Mouse (Mus musculus) ovary, adult 18-20 months (tissue): ENCODE data around the gene Rbbp8nl.
A peak's percentile ranks its signal among the peaks of the same experiment; 100 is the strongest.

ENCODE experiments used
- DNase-seq: peaks from one replicate; pipeline ENCODE4 v3.0.0; 2022; ENCODE audit warnings: low spot score, mixed read lengths

Gene Rbbp8nl

GRCm38 (mm10) chr2:180289440-180290108 is at the start of gene Rbbp8nl:
TSS of gene Rbbp8nl (minus strand) at chr2:180289879.
- peak; percentile 29 for DNase-seq

- peak; percentile 26 for DNase-seq
Measured at GRCm38 (mm10) chr2:180334551-180334986, 44.9 kb upstream of the Rbbp8nl start, which contains the start of gene Gata5. TSS of gene Gata5 (minus strand) at chr2:180334699.

- DNase-seq, result no peak
Measured at GRCm38 (mm10) chr2:180333778-180334550, 44.3 kb upstream of the Rbbp8nl start.

DNA sequence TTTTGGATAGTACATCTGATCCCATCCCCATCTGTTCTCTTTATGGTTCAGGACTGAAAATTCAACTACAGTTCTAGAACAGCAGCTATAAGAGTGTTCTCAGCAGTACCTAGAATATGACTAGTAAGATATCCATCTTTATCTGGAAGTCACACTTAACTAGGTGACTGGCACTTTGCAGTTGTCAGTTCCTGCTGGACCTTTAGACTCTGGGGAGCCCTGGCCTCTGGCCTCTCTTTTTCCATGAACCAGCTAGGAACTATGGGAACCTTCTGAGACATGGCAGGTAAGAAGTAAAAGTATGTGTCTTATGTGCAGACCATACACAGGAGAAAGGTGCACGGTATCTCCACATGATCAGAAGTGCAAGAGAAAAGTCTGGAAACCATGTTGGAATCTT is 39.8 kb upstream of the Rbbp8nl start:
- no peak for DNase-seq

DNA sequence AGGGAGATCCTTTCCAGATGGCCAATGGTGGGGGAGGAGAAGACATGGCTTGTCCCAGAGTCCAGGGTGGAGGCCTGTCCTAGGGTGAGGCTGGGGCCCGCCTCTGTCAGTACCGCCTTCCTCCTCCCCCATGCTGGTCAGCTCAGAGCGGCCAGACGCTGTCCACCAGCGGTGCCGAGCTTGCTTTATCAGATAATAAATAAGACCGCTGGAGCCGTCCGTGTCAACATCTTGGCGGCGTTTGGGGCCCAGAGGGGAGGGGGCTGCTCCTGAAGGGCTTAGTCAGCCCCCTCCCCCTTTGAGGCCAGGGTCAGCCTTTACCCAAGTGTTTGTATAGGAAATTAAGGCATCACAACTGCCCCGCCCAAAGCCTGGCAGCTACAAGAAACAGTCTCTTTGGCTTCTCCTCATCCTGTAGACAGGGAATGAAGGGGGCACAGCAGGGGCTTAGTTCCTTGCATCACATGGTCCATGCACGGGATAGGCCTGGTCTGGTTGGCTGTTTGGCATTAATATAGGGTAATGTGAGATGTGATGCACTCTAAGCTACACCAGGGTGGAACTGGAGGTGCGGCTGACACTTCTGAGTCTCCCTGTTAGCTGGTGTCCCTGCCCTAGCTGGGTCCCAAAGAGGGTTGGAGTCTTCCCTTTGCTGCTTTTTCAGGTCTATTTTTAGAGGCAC is 33.1 kb upstream of the Rbbp8nl start:
- no peak for DNase-seq

GRCm38 (mm10) chr2:180320216-180320615 is 30.5 kb upstream of the Rbbp8nl start:
- no peak for DNase-seq

DNA sequence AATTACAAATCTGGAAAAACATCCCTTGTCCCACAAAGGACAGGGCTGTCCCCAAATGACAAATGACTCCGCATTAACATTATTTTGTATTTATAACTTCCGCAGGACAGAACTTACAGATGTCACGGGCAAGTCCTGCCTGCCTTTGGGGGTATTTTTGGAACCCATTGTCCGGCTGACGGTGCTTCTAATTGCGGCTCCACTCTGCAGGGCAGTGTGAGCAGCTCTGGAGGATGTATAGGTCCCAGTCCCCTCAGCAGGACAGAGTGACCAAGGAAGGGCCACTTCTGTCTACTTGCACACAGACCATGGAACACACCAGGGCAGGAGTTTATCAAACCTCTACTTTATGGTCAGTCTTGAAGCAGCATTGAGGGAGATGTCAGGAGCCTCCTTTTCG is 27.9 kb upstream of the Rbbp8nl start:
- DNase-seq, result no peak

GRCm38 (mm10) chr2:180314292-180314691 is 24.6 kb upstream of the Rbbp8nl start:
- no peak for DNase-seq

- no peak for DNase-seq
Measured at GRCm38 (mm10) chr2:180311147-180311546, 21.5 kb upstream of the Rbbp8nl start.

DNA sequence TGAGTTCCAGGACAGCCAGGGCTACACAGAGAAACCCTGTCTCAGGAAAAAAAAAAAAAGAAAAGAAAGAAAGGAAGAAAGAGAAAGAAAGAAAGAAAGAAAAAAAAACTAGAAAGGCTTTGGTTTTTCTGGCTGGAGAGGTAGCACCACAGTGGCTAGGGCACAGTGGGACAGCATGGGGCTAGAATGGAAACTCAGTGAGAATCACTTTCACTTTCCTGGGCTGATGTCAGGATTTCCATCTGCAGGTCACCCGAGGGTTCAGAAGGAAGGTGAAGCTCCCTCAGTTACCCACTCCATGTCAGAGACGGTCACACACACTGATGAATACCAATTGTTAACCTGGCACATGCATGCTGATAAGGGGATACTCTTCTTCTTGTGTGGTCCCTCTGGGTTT is 18.0 kb upstream of the Rbbp8nl start:
- DNase-seq, result no peak

- no peak for DNase-seq
Measured at GRCm38 (mm10) chr2:180306423-180307168, 16.9 kb upstream of the Rbbp8nl start.

GRCm38 (mm10) chr2:180306009-180306408 is 16.3 kb upstream of the Rbbp8nl start:
- DNase-seq, result no peak

- DNase-seq, result no peak
Measured at GRCm38 (mm10) chr2:180305490-180305889, 15.8 kb upstream of the Rbbp8nl start.

- DNase-seq, result no peak
Measured at GRCm38 (mm10) chr2:180304554-180304953, 14.9 kb upstream of the Rbbp8nl start.

DNA sequence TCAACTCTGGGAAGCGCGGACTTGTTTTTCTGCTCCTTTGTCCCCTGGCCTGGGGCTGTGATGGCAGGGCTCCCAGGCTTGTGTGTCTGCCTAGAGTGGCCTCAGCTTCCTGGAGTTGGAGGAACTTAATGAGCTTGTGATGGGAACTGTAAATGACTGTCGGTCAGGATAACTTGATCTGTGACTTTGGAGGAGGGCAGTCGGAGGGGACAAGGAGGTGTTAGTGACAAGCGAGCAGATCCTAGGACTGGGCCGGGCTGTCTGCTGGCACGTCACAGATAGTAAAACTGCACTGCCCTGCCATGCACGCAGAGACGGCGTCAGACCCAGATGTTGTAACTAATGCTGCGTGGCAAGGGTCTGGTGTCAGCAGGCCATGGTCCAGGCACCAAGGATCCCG is 13.8 kb upstream of the Rbbp8nl start:
- no peak for DNase-seq

GRCm38 (mm10) chr2:180302201-180302600 is 12.5 kb upstream of the Rbbp8nl start:
- no peak for DNase-seq

GRCm38 (mm10) chr2:180300771-180301170 is 11.1 kb upstream of the Rbbp8nl start:
- DNase-seq, result no peak

DNA sequence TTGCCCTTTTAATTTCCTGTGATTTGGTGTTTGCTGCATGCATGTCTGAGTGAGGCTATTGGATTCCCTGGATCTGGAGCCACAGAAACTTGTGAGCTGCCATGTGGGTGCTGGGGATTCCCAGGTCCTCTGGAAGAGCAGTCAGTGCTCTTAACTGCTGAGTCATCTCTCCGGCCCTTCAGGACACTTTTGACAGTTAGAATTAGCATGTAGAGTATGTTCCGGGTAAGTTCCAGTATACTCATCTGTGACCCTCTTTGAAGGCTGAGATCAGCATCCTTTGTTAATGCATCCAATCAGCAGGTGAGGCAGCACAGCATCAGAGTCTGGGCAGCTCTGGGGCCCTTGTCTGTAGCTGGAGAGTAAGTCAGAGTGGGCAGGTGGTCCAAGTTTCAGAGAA is 10.6 kb upstream of the Rbbp8nl start:
- DNase-seq, result no peak

DNA sequence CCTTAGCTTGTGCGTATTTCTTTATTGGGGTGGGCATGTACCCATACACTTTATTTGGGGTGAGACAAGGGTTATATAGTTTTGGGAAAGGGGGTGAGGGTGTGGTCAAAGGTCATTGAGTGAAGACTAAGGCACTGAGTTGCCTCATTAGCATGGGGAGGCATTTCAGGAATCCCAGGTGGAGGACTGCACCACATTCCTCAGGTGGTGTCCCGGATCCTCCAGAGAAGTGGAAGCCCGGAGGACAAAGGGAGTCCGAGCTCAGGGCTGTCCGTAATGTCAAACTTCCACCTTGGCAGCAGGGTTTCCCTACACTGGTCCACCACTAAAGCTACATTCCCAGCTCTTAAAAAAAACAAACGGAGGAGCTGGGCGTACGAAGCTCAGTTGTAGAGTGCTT is 3.2 kb upstream of the Rbbp8nl start:
- no peak for DNase-seq

- no peak for DNase-seq
Measured at GRCm38 (mm10) chr2:180292026-180292425, 2.3 kb upstream of the Rbbp8nl start.

GRCm38 (mm10) chr2:180291566-180291965 is 1.9 kb upstream of the Rbbp8nl start:
- no peak for DNase-seq

- DNase-seq, result no peak
Measured at GRCm38 (mm10) chr2:180290503-180290902, 824 bp upstream of the Rbbp8nl start.
